Mouse (Mus musculus) kidney, postnatal 25 days (tissue): Measurements from ENCODE around the gene Cst10.

Source experiments
- DNase-seq, 2 experiments: peaks; one replicate each; pipeline ENCODE4 v3.0.0; 2021; ENCODE audit warnings: mixed read lengths in 2 of 2

Cst10 gene

GRCm38 (mm10) chr2:149404757-149405156, at the start of gene Cst10:
TSS of gene Cst10 (plus strand) at chr2:149405057.
- DNase-seq = no peak

GRCm38 (mm10) chr2:149392951-149393350, 11.9 kb upstream of the Cst10 start:
- no peak for DNase-seq

GRCm38 (mm10) chr2:149422564-149422963, 17.7 kb downstream of the Cst10 start:
- DNase-seq = peak in 1 of 2 experiments; percentile 5
